Comparison of ENCODE assay signal across 8 mouse cellular contexts in the genomic region with DNA sequence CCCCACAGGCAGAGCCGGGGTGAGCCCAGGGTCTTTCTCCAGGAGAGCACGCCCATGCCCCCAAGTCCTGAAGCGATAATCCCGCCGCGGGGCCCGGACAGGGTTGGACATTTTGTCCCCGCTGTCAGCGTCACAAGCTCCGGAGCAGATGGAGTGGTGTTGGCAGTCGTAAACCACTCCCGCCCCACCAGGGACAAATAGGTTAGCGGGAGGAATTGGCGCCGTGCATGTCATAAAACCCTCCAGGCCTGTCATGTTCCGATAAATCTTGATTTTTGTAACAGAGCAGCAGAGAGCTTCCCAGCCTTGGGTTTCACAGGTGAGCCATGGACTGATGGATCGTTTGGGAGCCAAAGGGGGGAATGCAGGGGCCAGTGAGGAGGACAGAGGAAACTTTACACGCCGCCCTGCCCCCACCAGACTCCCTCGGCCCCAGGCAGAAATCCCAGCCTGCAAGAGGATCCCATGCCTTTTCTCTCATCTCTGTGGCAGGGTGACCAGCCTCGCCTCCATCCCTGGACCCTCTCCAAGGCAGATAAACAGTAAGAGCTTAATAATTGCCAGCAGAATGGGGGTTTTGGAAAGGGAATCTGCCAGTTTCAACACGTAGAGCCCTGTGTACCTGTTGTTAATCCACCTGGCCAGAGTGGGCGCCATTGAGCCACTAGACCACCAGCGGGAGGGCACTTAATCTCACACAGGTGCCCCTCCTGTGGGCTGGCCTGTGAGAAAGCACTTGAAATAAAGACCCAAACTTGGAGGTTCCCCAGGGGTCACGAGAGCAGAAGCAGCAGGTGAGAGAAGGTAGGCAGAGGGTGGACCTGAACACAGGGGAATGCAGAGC.
A peak's percentile ranks its signal among the peaks of the same experiment; 100 is the strongest.
DNase-seq lines count a peak whose midpoint lies in the region; ATAC-seq and TF ChIP-seq lines count a peak whose summit lies in the region.

No protein-coding gene starts in this region.

- peaks cover 37% of the 10 kb centered on the region for H3K4me1 ChIP-seq in heart, embryonic 11.5 days (ENCODE audit: control insufficient read depth, insufficient read depth, low read length)
- H3K4me1 ChIP-seq in limb, embryonic 14.5 days (ENCODE audit: control insufficient read depth, insufficient read depth, low read length), result peaks cover 16% of the 10 kb centered on the region

- 21% methylated on average over 25 of the region's 25 CpGs for WGBS in heart, embryonic 11.5 days (ENCODE audit: insufficient replicate concordance)
- WGBS in limb, embryonic 14.5 days, result 5% methylated on average over 25 of the region's 25 CpGs

- H3K9me3 ChIP-seq in heart, embryonic 11.5 days (replicated peaks; ENCODE audit: control insufficient read depth, low read length), result no peaks in the 10 kb centered on the region
- no peaks in the 10 kb centered on the region for H3K9me3 ChIP-seq in limb, embryonic 14.5 days (ENCODE audit: control insufficient read depth, low read length)

- no peaks in the 10 kb centered on the region for H3K36me3 ChIP-seq in heart, embryonic 11.5 days (ENCODE audit: control insufficient read depth, insufficient read depth, low read length)
- no peaks in the 10 kb centered on the region for H3K36me3 ChIP-seq in limb, embryonic 14.5 days (ENCODE audit: control insufficient read depth, insufficient read depth, low read length)

- peak overlapping the region; percentile 58 for H3K9ac ChIP-seq in heart, embryonic 11.5 days (ENCODE audit: low read depth, low read length)
- H3K9ac ChIP-seq in limb, embryonic 14.5 days (ENCODE audit: low read depth, low read length, severe bottlenecking), result peak overlapping the region; percentile 29; the same call in 1 of the 2 replicates

- H3K4me3 ChIP-seq in heart, embryonic 11.5 days (ENCODE audit: low read depth, low read length), result 0 out of 2 replicates have a peak overlapping the region, but pooled peaks have one; percentile 21
- H3K4me3 ChIP-seq in limb, embryonic 14.5 days (replicated peaks; ENCODE audit: low read length), result no peak overlapping the region; the same call in 1 of the 2 replicates

- peak; percentile 29 to 44 for DNase-seq in heart, adult 18-20 months
- DNase-seq in heart, postnatal 25 days (ENCODE audit: low spot score), result no peak
- DNase-seq in brain, embryonic 14.5 days (ENCODE audit: low read depth), result peak; percentile 64
- DNase-seq in limb, embryonic 14.5 days (ENCODE audit: low spot score), result peak; percentile 40
- no peak for DNase-seq in left cerebral cortex, adult 9 months (ENCODE audit: low spot score in 2 of 2)
- no peak for DNase-seq in layer of hippocampus, postnatal 10 days (ENCODE audit: low spot score in 2 of 2)

- no peaks in the 10 kb centered on the region; the same call in 1 of the 2 replicates for H3K27me3 ChIP-seq in heart, embryonic 11.5 days (ENCODE audit: control insufficient read depth, insufficient read depth, low read length)
- H3K27me3 ChIP-seq in limb, embryonic 14.5 days (ENCODE audit: control insufficient read depth, insufficient read depth, low read length), result no peaks in the 10 kb centered on the region; the same call in 1 of the 2 replicates

- intact Hi-C loops in heart, postnatal 25 days (cut with DNase I), result no loop called here

- peak overlapping the region; percentile 55 for H3K4me2 ChIP-seq in heart, embryonic 11.5 days
- H3K4me2 ChIP-seq in limb, embryonic 14.5 days (replicated peaks; ENCODE audit: low read depth, low read length, severe bottlenecking), result peak overlapping the region; percentile 22; the same call in 1 of the 2 replicates

- H3K27ac ChIP-seq in heart, embryonic 11.5 days (ENCODE audit: low read depth, low read length), result peak overlapping the region; percentile 38; the same call in 1 of the 2 replicates
- no peak overlapping the region for H3K27ac ChIP-seq in limb, embryonic 14.5 days (replicated peaks; ENCODE audit: low read depth, low read length)

- ATAC-seq in heart, embryonic 11.5 days (replicated peaks; ENCODE audit: insufficient number of reproducible peaks, low FRiP score, low TSS enrichment), result no peak
- ATAC-seq in limb, embryonic 14.5 days (ENCODE audit: low FRiP score, low read depth), result peak; percentile 47; the same call in 1 of the 2 replicates
- ATAC-seq in erythroid progenitor cell, adult 5-6 weeks (replicated peaks; ENCODE audit: low FRiP score, poor library complexity, severe bottlenecking), result no peak

- TF ChIP-seq CTCF in brain, embryonic 14.5 days (IDR thresholded peaks at IDR 0.05; ENCODE audit: borderline replicate concordance, extremely low read depth, insufficient read depth, insufficient read length), result no peak; the same call in 1 of the 2 replicates

- TF ChIP-seq POLR2A in brain, embryonic 14.5 days (IDR thresholded peaks at IDR 0.05; ENCODE audit: borderline replicate concordance, extremely low read depth, insufficient read depth, insufficient read length, poor library complexity, severe bottlenecking), result no peak
- no peak for TF ChIP-seq POLR2A in limb, embryonic 14.5 days (IDR thresholded peaks at IDR 0.05; ENCODE audit: borderline replicate concordance, extremely low read depth, insufficient read depth, insufficient read length)

Comparison
In these comparisons a context has a peak if more than half of its experiments do, and no peak if none do; other contexts are left out.
1. DNase-seq: peak in heart, adult 18-20 months (2 of 2), brain, embryonic 14.5 days (single experiment) and limb, embryonic 14.5 days (single experiment); none in heart, postnatal 25 days (single experiment), left cerebral cortex, adult 9 months (0 of 2) and layer of hippocampus, postnatal 10 days (0 of 2).